Mouse (Mus musculus): ENCODE data around the gene Dock9. TPM values are rescaled to one million over a fixed set of nuclear protein-coding genes. Genes with fewer than 3 reads are reported as not detected.

The Dock9 gene
- polyA plus RNA-seq, 1 experiment: 41.9 TPM

DNA sequence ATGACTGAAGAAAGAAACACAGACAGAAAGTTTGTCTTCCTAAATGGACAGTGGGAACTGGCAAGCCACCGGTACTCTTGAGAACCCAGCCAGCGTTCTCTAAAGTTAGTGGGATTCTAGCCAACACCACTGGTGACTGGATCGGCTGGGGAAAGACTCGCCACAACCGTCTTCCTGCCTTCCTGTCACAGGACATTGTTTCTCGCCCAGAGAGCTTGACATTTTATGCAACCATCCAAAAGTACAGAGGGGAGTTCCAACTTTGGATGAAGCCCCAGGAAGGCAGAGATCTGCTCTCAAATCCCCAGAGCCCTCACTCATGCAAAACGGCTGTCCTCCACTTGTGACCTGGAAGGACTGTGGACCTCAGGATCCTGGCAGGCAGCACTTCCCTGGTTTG lies 140.0 kb downstream of the Dock9 start:
- Histone ChIP-seq H3K4me3 (ENCODE audit: insufficient read depth, low read depth, low read length) (no peak overlapping the region), H3K27ac (ENCODE audit: insufficient read depth, low read depth, low read length) (no peak overlapping the region), H3K36me3 (ENCODE audit: control insufficient read depth, insufficient read depth, low read length) (no peaks in the 10 kb centered on the region), H3K4me1 (ENCODE audit: control insufficient read depth, insufficient read depth, low read length) (peaks cover 5% of the 10 kb centered on the region; the same call in 1 of the 2 replicates), H3K27me3 (replicated peaks; ENCODE audit: control insufficient read depth, insufficient read depth, low read length) (no peaks in the 10 kb centered on the region)
- 23% methylated on average over 7 of the region's 7 CpGs for WGBS
- peak; percentile 64 for DNase-seq
- TF ChIP-seq CTCF (conservative IDR thresholded peaks at IDR 0.05; ENCODE audit: insufficient read depth, insufficient read length, low read depth, low read length): no peak
- no peak for TF ChIP-seq POLR2A (IDR thresholded peaks at IDR 0.05; ENCODE audit: low read depth, low read length)

DNA sequence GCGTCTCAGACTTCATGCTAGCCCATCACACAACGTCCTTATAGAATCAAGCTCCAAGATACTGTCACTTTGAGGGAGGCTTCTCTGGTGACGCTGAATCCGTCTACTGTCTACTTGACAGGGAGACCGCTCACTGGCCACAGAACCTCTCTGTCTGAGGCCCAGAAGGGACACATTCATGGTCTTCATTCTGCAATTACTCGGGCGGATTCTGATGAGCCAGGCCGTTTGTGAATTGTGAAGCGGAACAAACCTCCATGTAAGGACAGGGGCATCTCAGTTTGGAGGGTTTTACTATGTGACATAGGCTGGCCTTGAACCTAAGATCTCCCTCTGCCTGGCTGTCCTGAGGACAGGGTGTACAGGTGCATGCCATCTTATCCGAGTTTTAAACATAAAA lies 140.7 kb downstream of the Dock9 start:
- TF ChIP-seq POLR2A (IDR thresholded peaks at IDR 0.05; ENCODE audit: low read depth, low read length): no peak
- TF ChIP-seq CTCF (conservative IDR thresholded peaks at IDR 0.05; ENCODE audit: insufficient read depth, insufficient read length, low read depth, low read length): no peak
- Histone ChIP-seq H3K27me3 (replicated peaks; ENCODE audit: control insufficient read depth, insufficient read depth, low read length) (no peaks in the 10 kb centered on the region), H3K27ac (ENCODE audit: insufficient read depth, low read depth, low read length) (no peak overlapping the region), H3K4me1 (ENCODE audit: control insufficient read depth, insufficient read depth, low read length) (peaks cover 5% of the 10 kb centered on the region; the same call in 1 of the 2 replicates), H3K4me3 (ENCODE audit: insufficient read depth, low read depth, low read length) (no peak overlapping the region), H3K36me3 (ENCODE audit: control insufficient read depth, insufficient read depth, low read length) (no peaks in the 10 kb centered on the region)
- DNase-seq: no peak
- WGBS: 92% methylated on average over 10 of the region's 10 CpGs

DNA sequence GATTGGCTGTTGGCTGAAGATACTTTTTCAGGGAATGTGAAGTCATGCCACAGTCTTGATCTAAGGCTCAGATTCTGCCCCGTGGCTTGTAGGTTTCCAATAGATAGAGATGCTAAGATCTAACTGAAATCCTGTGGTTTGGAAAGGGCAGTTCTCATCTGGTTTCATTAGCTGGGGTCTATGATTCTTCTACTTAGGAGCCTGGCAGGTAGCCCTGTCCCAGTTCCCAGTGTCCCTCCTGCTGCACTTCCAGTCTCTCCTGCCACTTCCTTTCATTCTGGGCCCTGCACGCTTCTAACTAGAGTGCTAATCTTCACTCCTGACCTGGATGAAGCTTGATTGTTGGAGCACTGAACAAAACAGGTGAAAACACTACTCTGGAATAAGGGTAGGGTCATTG lies 142.7 kb downstream of the Dock9 start:
- Histone ChIP-seq H3K4me3 (ENCODE audit: insufficient read depth, low read depth, low read length) (no peak overlapping the region), H3K27me3 (replicated peaks; ENCODE audit: control insufficient read depth, insufficient read depth, low read length) (no peaks in the 10 kb centered on the region), H3K27ac (ENCODE audit: insufficient read depth, low read depth, low read length) (0 out of 2 replicates have a peak overlapping the region, but pooled peaks have one; percentile 25), H3K4me1 (ENCODE audit: control insufficient read depth, insufficient read depth, low read length) (peaks cover 5% of the 10 kb centered on the region; the same call in 1 of the 2 replicates), H3K36me3 (ENCODE audit: control insufficient read depth, insufficient read depth, low read length) (no peaks in the 10 kb centered on the region)
- DNase-seq: no peak
- TF ChIP-seq CTCF (conservative IDR thresholded peaks at IDR 0.05; ENCODE audit: insufficient read depth, insufficient read length, low read depth, low read length) (no peak), POLR2A (IDR thresholded peaks at IDR 0.05; ENCODE audit: low read depth, low read length) (no peak)
- 77% methylated on average over 2 of the region's 2 CpGs for WGBS

DNA sequence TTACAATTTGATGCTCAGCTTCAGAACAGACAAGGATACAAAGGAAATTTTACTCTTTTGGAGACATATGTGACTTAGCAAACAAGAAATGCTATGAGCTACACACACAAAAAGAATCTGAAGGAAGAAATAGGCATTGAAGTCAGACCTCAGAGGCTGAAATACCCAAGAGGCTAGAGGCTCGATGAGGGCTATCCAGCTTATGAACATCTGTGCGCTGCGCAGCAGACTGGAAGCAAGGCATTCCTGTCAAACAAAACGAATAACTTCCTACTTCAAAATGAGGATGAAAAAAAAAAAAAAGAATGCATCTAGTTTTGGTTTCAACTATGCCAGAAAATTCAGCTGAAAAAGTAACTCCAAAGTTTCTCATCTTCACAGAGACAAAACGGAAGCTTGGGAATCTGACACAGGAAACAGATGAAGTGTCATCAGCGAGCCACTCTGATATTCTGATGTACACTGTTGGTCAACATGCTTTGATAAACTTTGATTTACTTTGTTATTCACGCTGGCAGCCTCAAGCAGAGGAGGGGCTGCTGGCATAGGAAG lies 143.1 kb downstream of the Dock9 start:
- Histone ChIP-seq H3K4me1 (ENCODE audit: control insufficient read depth, insufficient read depth, low read length) (peaks cover 5% of the 10 kb centered on the region; the same call in 1 of the 2 replicates), H3K27me3 (replicated peaks; ENCODE audit: control insufficient read depth, insufficient read depth, low read length) (no peaks in the 10 kb centered on the region), H3K36me3 (ENCODE audit: control insufficient read depth, insufficient read depth, low read length) (no peaks in the 10 kb centered on the region), H3K27ac (ENCODE audit: insufficient read depth, low read depth, low read length) (peak overlapping the region; percentile 38; the same call in 1 of the 2 replicates), H3K4me3 (ENCODE audit: insufficient read depth, low read depth, low read length) (no peak overlapping the region)
- 48% methylated on average over 7 of the region's 7 CpGs for WGBS
- TF ChIP-seq POLR2A (IDR thresholded peaks at IDR 0.05; ENCODE audit: low read depth, low read length) (no peak), CTCF (conservative IDR thresholded peaks at IDR 0.05; ENCODE audit: insufficient read depth, insufficient read length, low read depth, low read length) (no peak)
- DNase-seq: peak; percentile 49

DNA sequence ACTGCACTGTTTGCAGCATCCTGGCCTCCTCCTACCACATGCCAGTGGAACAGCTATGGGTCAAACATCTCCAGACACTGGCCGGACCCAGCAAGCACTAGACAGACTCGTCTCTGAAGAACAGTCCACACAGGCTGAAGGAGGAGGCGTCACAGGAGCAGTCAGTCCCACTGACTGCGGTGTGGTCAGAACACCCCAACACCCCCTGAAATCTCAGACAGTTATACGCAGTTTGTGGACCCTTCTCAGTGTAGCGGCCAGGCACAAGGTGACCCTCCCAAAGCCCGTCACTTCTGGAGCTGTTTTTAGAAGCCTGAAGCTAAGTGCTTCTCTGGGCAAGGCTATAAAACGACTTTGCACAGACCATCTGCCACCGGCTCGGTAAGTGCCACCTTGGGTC lies 143.9 kb downstream of the Dock9 start:
- no peaks in the 10 kb centered on the region for H3K27me3 ChIP-seq (replicated peaks; ENCODE audit: control insufficient read depth, insufficient read depth, low read length)
- no peaks in the 10 kb centered on the region for H3K36me3 ChIP-seq (ENCODE audit: control insufficient read depth, insufficient read depth, low read length)
- no peak overlapping the region for H3K4me3 ChIP-seq (ENCODE audit: insufficient read depth, low read depth, low read length)
- no peak for DNase-seq
- no peak overlapping the region for H3K27ac ChIP-seq (ENCODE audit: insufficient read depth, low read depth, low read length)
- TF ChIP-seq POLR2A (IDR thresholded peaks at IDR 0.05; ENCODE audit: low read depth, low read length): no peak
- TF ChIP-seq CTCF (conservative IDR thresholded peaks at IDR 0.05; ENCODE audit: insufficient read depth, insufficient read length, low read depth, low read length): no peak
- H3K4me1 ChIP-seq (ENCODE audit: control insufficient read depth, insufficient read depth, low read length): peaks cover 5% of the 10 kb centered on the region; the same call in 1 of the 2 replicates
- 82% methylated on average over 10 of the region's 10 CpGs for WGBS

DNA sequence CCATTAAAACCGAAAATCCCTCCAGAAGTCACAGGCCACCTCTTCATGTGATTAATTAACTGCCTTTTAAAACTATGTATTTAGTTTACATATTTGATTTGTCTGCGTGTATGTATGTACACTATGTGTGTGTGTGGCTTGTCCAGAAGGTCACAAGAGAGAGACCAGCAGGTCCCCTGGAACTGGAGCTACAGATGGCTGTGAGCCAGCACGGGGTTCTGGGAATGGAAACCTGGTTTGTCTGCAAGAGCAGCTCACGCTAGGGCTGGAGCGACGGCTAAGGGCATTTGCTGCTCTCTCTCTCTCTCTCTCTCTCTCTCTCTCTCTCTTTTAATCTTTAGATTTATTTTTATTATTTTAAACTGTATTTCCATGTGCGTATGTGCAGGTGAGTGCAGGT lies 144.4 kb downstream of the Dock9 start:
- H3K27ac ChIP-seq (ENCODE audit: insufficient read depth, low read depth, low read length): no peak overlapping the region
- TF ChIP-seq CTCF (conservative IDR thresholded peaks at IDR 0.05; ENCODE audit: insufficient read depth, insufficient read length, low read depth, low read length) (no peak), POLR2A (IDR thresholded peaks at IDR 0.05; ENCODE audit: low read depth, low read length) (no peak)
- no peaks in the 10 kb centered on the region for H3K36me3 ChIP-seq (ENCODE audit: control insufficient read depth, insufficient read depth, low read length)
- H3K4me1 ChIP-seq (ENCODE audit: control insufficient read depth, insufficient read depth, low read length): peaks cover 5% of the 10 kb centered on the region; the same call in 1 of the 2 replicates
- WGBS: 88% methylated on average over 7 of the region's 7 CpGs
- DNase-seq: no peak
- no peak overlapping the region for H3K4me3 ChIP-seq (ENCODE audit: insufficient read depth, low read depth, low read length)
- no peaks in the 10 kb centered on the region for H3K27me3 ChIP-seq (replicated peaks; ENCODE audit: control insufficient read depth, insufficient read depth, low read length)

DNA sequence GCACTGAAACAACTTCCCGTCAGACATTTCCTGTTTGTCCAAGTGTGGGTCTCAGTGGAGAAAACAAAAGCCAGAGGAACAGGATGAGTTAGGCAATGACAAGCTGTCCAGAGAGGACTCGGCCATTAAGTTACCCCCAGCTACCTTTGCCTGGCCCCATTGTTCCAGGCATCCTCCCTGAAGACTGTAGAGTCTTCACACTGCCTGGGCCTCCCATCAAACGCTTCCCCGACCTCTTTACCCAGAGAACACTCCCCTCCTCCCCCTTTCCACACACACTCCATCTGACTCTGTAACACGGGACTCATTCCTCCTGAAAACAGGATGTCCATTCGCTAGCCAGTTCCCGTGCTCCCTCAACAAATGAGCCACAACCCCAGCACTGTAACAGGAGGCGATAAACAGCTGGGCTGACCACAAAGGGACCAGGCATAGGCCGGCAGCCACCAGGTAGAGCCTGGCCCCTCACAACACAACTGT lies 149.0 kb downstream of the Dock9 start:
- no peaks in the 10 kb centered on the region for H3K27me3 ChIP-seq (replicated peaks; ENCODE audit: control insufficient read depth, insufficient read depth, low read length)
- DNase-seq: peak; percentile 75
- no peak overlapping the region for H3K4me3 ChIP-seq (ENCODE audit: insufficient read depth, low read depth, low read length)
- H3K4me1 ChIP-seq (ENCODE audit: control insufficient read depth, insufficient read depth, low read length): 0 out of 2 replicates have a peak, but pooled peaks cover 2% of the 10 kb centered on the region
- H3K27ac ChIP-seq (ENCODE audit: insufficient read depth, low read depth, low read length): peak overlapping the region; percentile 73
- H3K36me3 ChIP-seq (ENCODE audit: control insufficient read depth, insufficient read depth, low read length): no peaks in the 10 kb centered on the region
- WGBS: 50% methylated on average over 9 of the region's 9 CpGs
- no peak for TF ChIP-seq POLR2A (IDR thresholded peaks at IDR 0.05; ENCODE audit: low read depth, low read length)
- no peak for TF ChIP-seq CTCF (conservative IDR thresholded peaks at IDR 0.05; ENCODE audit: insufficient read depth, insufficient read length, low read depth, low read length)
